In genomic region chr13:93305149-93305548, GRCm38 (mm10) we compare ENCODE assay signal across 8 mouse cellular contexts. TPM values are rescaled to one million over a fixed set of nuclear protein-coding genes. Genes with fewer than 3 reads are reported as not detected.
DNase-seq lines count a peak whose midpoint lies in the region; ATAC-seq and TF ChIP-seq lines count a peak whose summit lies in the region.

No protein-coding gene starts in this region.

- no peak overlapping the region for H3ac ChIP-seq in myocyte (ENCODE audit: control insufficient read depth, insufficient read length)

- peak overlapping the region; percentile 96 for H3K27ac ChIP-seq in heart, postnatal 0 days (ENCODE audit: low read depth)
- no peak overlapping the region for H3K27ac ChIP-seq in hindbrain, embryonic 16.5 days (ENCODE audit: low read depth, low read length)

- TF ChIP-seq CTCF in heart, postnatal 0 days (IDR thresholded peaks at IDR 0.05; ENCODE audit: low read depth), result no peak

- TF ChIP-seq POLR2A in myocyte (IDR thresholded peaks at IDR 0.05; ENCODE audit: insufficient read length, low read depth), result no peak

- no peaks in the 10 kb centered on the region for H3K36me3 ChIP-seq in heart, postnatal 0 days (replicated peaks; ENCODE audit: control insufficient read depth, insufficient read depth, low read length)
- H3K36me3 ChIP-seq in hindbrain, embryonic 16.5 days (ENCODE audit: control insufficient read depth, insufficient read depth, low read length), result no peaks in the 10 kb centered on the region
- H3K36me3 ChIP-seq in myocyte (ENCODE audit: control insufficient read depth, insufficient read depth), result no peaks in the 10 kb centered on the region

- peak; percentile 58 for DNase-seq in heart, postnatal 0 days (ENCODE audit: low spot score)
- no peak for DNase-seq in heart, adult 8-10 months (ENCODE audit: low spot score)
- peak; percentile 2 for DNase-seq in NIH3T3 (ENCODE audit: low read depth)
- DNase-seq in left cerebral cortex, adult 8-10 months (ENCODE audit: low spot score in 2 of 2), result no peak
- no peak for DNase-seq in adrenal gland, adult 18-20 months (ENCODE audit: low spot score in 2 of 2)
- no peak for DNase-seq in gastrocnemius, postnatal 14 days

- 0 out of 2 replicates have a peak, but pooled peaks cover 3% of the 10 kb centered on the region for H3K4me1 ChIP-seq in heart, postnatal 0 days (ENCODE audit: control insufficient read depth, insufficient read depth)
- peaks cover 19% of the 10 kb centered on the region for H3K4me1 ChIP-seq in hindbrain, embryonic 16.5 days (ENCODE audit: control insufficient read depth, insufficient read depth, low read depth, low read length)

- peak overlapping the region; percentile 88 for H3K9ac ChIP-seq in heart, postnatal 0 days (replicated peaks; ENCODE audit: low read depth, low read length)
- H3K9ac ChIP-seq in hindbrain, embryonic 16.5 days (ENCODE audit: low read depth, low read length), result peak overlapping the region; percentile 93

- H3K27me3 ChIP-seq in heart, postnatal 0 days (ENCODE audit: control insufficient read depth, insufficient read depth, low read length), result no peaks in the 10 kb centered on the region
- no peaks in the 10 kb centered on the region for H3K27me3 ChIP-seq in hindbrain, embryonic 16.5 days (replicated peaks; ENCODE audit: control insufficient read depth, insufficient read depth, low read length)
- H3K27me3 ChIP-seq in myocyte (ENCODE audit: control insufficient read depth, insufficient read depth, insufficient read length), result no peaks in the 10 kb centered on the region

- ATAC-seq in heart, postnatal 0 days (ENCODE audit: insufficient read depth, low read depth), result no peak
- no peak for ATAC-seq in hindbrain, embryonic 16.5 days

- WGBS in heart, postnatal 0 days, result 3% methylated on average over 7 of the region's 7 CpGs
- 6% methylated on average over 7 of the region's 7 CpGs for WGBS in hindbrain, embryonic 16.5 days

- H3K4me2 ChIP-seq in heart, postnatal 0 days (ENCODE audit: low read depth, low read length), result peak overlapping the region; percentile 72
- H3K4me2 ChIP-seq in hindbrain, embryonic 16.5 days (ENCODE audit: low read length), result peak overlapping the region; percentile 68
- peak overlapping the region; percentile 81 for H3K4me2 ChIP-seq in myocyte (ENCODE audit: low read depth)

- intact Hi-C loops in gastrocnemius, postnatal 14 days (cut with DNase I; ENCODE audit: low total_unique reads), result no loop called here

- peaks cover 49% of the 10 kb centered on the region for H3K79me2 ChIP-seq in myocyte (ENCODE audit: control insufficient read depth, insufficient read depth)

- no peak for TF ChIP-seq EP300 in heart, postnatal 0 days (IDR thresholded peaks at IDR 0.05; ENCODE audit: low read depth)

- no peaks in the 10 kb centered on the region for H3K9me3 ChIP-seq in heart, postnatal 0 days (replicated peaks; ENCODE audit: control insufficient read depth, low read length)
- H3K9me3 ChIP-seq in hindbrain, embryonic 16.5 days (ENCODE audit: control insufficient read depth, low read length), result no peaks in the 10 kb centered on the region

- H3K4me3 ChIP-seq in heart, postnatal 0 days (ENCODE audit: low read depth, low read length), result peak overlapping the region; percentile 81
- H3K4me3 ChIP-seq in hindbrain, embryonic 16.5 days (ENCODE audit: low read length), result peak overlapping the region; percentile 94
- peak overlapping the region; percentile 60 for H3K4me3 ChIP-seq in myocyte

TF ChIP-seq in myocyte, 11 proteins besides CTCF, POLR2A, EP300 and RAD21:
- no peak for TF ChIP-seq MYOG (IDR thresholded peaks at IDR 0.05; ENCODE audit: control insufficient read depth in 1 of 3, insufficient read depth in 1 of 3, insufficient read length in 2 of 3, low read depth in 2 of 3)
- no peak for TF ChIP-seq TCF3 (IDR thresholded peaks at IDR 0.05; ENCODE audit: insufficient read length, low read depth)
- no peak for TF ChIP-seq E2F4 (IDR thresholded peaks at IDR 0.05; ENCODE audit: insufficient read depth)
- no peak for TF ChIP-seq TCF12 (IDR thresholded peaks at IDR 0.05; ENCODE audit: insufficient read depth, poor library complexity, severe bottlenecking)
- no peak for TF ChIP-seq MYOD1 (IDR thresholded peaks at IDR 0.05; ENCODE audit: control insufficient read depth in 1 of 3, insufficient read length in 2 of 3, low read depth in 2 of 3)
- TF ChIP-seq POLR2AphosphoS2 (IDR thresholded peaks at IDR 0.05; ENCODE audit: insufficient read length, low read depth), result no peak

RNA-seq across cellular contexts. Expression of gene Homer1, which starts 5.7 kb away (rescaled TPM):
- total RNA-seq in heart, postnatal 0 days (2014; rRNA removed; ENCODE audit: low replicate concordance), result 71.9 and 84.9 TPM in 2 replicates
- 13.3 and 14.8 TPM in 2 replicates for polyA plus RNA-seq in heart, postnatal 0 days (2015; fragmentation: Nextera tagmentation; extraction: Ambion mirVana)
- total RNA-seq in heart, adult 8-10 months (2022), result 10 to 100 TPM; 56.1 to 67.6 (median 57.1) TPM
- polyA plus RNA-seq in hindbrain, embryonic 16.5 days (2015; fragmentation: Nextera tagmentation; extraction: Ambion mirVana), result 9.4 and 9.6 TPM in 2 replicates
- 3.7 TPM for polyA plus RNA-seq in myocyte (2012; fragmentation: generic; extraction: Trizol)
- total RNA-seq in left cerebral cortex, adult 8-10 months (2022), result 100 to 1,000 TPM; 189 to 264 (median 200) TPM
- total RNA-seq in adrenal gland, adult 18-20 months (2021), result 10 to 100 TPM; 52.7 to 66.7 TPM
- 10 to 100 TPM; 63.0 to 65.1 TPM for total RNA-seq in gastrocnemius, postnatal 14 days (2021)

Comparison
In these comparisons a context has a peak if more than half of its experiments do, and no peak if none do; other contexts are left out.
1. DNase-seq: peak in heart, postnatal 0 days (single experiment) and NIH3T3 (single experiment); none in heart, adult 8-10 months (single experiment), left cerebral cortex, adult 8-10 months (0 of 2), adrenal gland, adult 18-20 months (0 of 2) and gastrocnemius, postnatal 14 days (single experiment).
2. Peak in every context shown above with its lines, with median percentiles within 50 percentile points of each other: H3K4me2 ChIP-seq and H3K4me3 ChIP-seq.